Mouse (Mus musculus) stomach, embryonic 16.5 days (tissue): Measurements from ENCODE around the gene Gpt2. TPM values are rescaled to one million over a fixed set of nuclear protein-coding genes. Genes with fewer than 3 reads are reported as not detected.
A peak's percentile ranks its signal among the peaks of the same experiment; 100 is the strongest.

Experiments
- ATAC-seq: fragments of 200-750 bp; cut with Nextera tagmentation; 2 replicates; pipeline ENCODE4 v1.8.0; 2017; ENCODE audit warnings: moderate number of reproducible peaks, moderate TSS enrichment; ENCODE audit not compliant: insufficient read depth, low FRiP score
- H3K27ac ChIP-seq: fragments of 300-500 bp; sonication (generic); 2 replicates; pipeline ENCODE4 v1.5.1; 2014; ENCODE audit warnings: low read length
- H3K27me3 ChIP-seq: fragments of 300-500 bp; sonication (generic); 2 replicates; pipeline ENCODE4 v1.6.1; 2014; ENCODE audit warnings: low read length, control low read depth, mixed read lengths; ENCODE audit not compliant: control insufficient read depth, insufficient read depth
- H3K36me3 ChIP-seq: fragments of 300-500 bp; sonication (generic); 2 replicates; pipeline ENCODE4 v1.6.1; 2014; ENCODE audit warnings: low read length; ENCODE audit not compliant: control insufficient read depth, insufficient read depth
- H3K4me1 ChIP-seq: fragments of 300-500 bp; sonication (generic); 2 replicates; pipeline ENCODE4 v1.6.1; 2014; ENCODE audit warnings: low read length, control low read depth, mixed read lengths; ENCODE audit not compliant: control insufficient read depth, insufficient read depth
- H3K4me2 ChIP-seq: fragments of 300-500 bp; sonication (generic); 2 replicates; pipeline ENCODE4 v1.6.1; 2014; ENCODE audit warnings: low read depth, low read length, mixed read lengths
- H3K4me3 ChIP-seq: fragments of 300-500 bp; sonication (generic); replicated peaks from 2 replicates; pipeline ENCODE4 v1.5.1; 2014; ENCODE audit warnings: mild to moderate bottlenecking, low read length
- H3K9ac ChIP-seq: fragments of 300-500 bp; sonication (generic); 2 replicates; pipeline ENCODE4 v1.6.1; 2014; ENCODE audit warnings: low read length
- H3K9me3 ChIP-seq: fragments of 300-500 bp; sonication (generic); replicated peaks from 2 replicates; pipeline ENCODE4 v1.6.1; 2016; ENCODE audit warnings: low read length, control low read depth; ENCODE audit not compliant: control insufficient read depth
- WGBS: fragments of 180-500 bp; shearing (Covaris S2); extraction: QIAGEN DNeasy Blood & Tissue Kit; methylation state at CpG from one replicate; pipeline ENCODE4 v1.1.7; 2014; 5-methylcytosine and 5-hydroxymethylcytosine counted together
- polyA plus RNA-seq: library from polyadenylated mRNA; unstranded; fragments of >200 nt; fragmentation: Nextera tagmentation; extraction: Ambion mirVana; gene quantifications from 2 replicates; pipeline ENCODE4 v1.2.1, GENCODE M21; 2015

The Gpt2 gene
- 26.7 and 27.5 TPM in 2 replicates for polyA plus RNA-seq

DNA sequence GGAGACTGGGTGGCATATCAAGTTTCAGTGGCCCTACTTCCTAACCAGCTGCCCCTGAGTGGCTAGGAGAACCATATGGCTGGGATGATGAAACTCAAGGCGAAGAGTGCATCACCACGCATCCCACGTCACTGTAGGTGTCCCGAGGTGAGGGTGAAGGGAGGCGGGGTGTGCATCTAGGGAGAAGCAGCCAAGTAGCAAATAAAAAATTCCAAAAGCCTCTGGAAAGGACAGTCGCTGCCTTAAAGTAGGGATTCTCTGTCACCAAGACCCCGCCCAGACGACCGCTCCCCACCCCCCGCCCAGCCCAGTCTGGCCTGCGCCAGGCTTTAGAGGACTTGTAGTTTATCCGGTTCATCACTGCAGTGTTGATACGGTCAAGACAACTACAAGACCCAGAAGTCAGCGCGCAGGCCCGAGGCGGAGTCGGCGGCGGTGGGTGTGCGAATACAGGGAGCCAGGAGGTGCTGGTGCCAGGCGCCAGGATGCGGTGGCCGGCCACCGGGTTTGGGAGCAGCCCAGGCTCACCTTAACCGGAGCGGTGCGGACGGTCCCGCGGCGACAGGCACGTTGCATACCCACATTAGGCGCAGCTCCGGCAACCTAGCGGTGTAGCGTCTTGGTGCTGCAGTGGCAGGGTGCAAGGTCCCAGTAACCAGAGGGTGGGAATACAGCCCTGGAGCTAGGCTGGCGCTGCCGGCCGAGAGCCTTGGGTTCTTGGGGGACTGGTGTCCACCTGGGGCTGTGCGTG, at the start of gene Gpt2:
Gene Gpt2, plus strand, starts transcription at position 452 of the 751 bp plus-strand sequence.
- peak; percentile 97 for ATAC-seq
- under 1% methylated on average over 41 of the region's 41 CpGs for WGBS
- Histone ChIP-seq H3K9ac (peak within 1 kb of the TSS; percentile 81), H3K27ac (peak within 1 kb of the TSS; percentile 8; the same call in 1 of the 2 replicates), H3K36me3 (no peaks in the 10 kb centered on the region), H3K27me3 (no peaks in the 10 kb centered on the region), H3K4me3 (peak within 1 kb of the TSS; percentile 58), H3K9me3 (no peaks in the 10 kb centered on the region), H3K4me1 (peaks cover 14% of the 10 kb centered on the region; the same call in 1 of the 2 replicates), H3K4me2 (peak within 1 kb of the TSS; percentile 93)

DNA sequence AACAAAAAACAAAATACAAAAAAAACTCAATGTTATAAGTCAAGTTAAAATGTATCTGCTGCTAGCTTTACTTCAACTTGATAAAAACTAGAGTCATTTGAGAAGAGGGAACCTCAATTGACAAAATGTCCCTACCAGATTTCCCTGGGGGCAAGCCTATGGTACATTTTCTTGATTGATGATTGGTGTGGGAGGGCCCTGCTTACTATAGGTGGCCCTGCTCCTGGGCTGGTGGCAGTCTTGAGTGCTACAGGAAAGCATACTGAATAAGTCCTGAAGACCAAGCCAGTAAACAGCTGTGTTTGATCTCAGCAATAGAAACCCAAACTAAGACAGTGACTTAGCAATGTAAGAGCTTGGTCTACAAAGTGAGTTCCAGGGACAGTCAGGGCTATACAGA, 48.3 kb upstream of the Gpt2 start:
- no peak overlapping the region for H3K4me2 ChIP-seq

DNA sequence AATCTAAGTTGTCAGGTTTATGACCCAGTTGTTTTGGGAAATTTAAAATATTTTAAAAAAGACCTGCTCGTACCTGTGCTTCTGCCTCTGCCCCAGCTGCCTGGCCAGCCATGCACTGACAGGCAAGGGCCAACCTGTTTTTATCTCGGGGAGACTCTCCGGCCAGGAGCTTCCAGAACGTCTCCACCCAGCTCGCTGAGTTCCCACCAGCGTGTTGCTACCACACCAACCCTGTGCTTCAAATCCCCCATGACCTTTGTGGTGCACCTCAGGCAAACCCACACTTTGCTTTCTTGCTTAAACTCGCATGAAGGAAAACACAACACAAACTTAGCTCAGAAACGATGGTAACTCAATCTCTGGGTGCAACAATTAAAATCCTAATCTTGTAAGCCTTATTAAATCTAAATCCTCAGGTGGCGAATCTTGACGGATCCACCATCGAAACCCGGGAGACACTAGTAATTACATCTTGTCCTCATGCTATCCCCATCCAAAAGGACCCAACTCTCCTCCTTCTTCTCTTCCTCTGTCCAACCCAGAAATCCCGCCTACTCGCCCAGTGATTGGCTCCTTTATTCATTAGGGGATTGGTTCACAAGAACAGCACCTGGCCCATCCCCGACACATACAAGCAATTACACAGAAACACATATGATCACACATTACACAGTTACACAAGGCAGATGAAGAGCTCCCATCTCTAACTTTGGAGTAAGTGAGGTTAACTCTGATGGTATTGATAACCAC, 46.3 kb upstream of the Gpt2 start:
- Histone ChIP-seq H3K9me3 (no peaks in the 10 kb centered on the region), H3K4me1 (no peaks in the 10 kb centered on the region), H3K36me3 (no peaks in the 10 kb centered on the region), H3K4me2 (no peak overlapping the region), H3K4me3 (no peak overlapping the region), H3K9ac (no peak overlapping the region), H3K27ac (no peak overlapping the region), H3K27me3 (no peaks in the 10 kb centered on the region)
- 78% methylated on average over 15 of the region's 15 CpGs for WGBS
- no peak for ATAC-seq

More for the DNA sequence above, 48.3 kb upstream of the Gpt2 start:
- ATAC-seq: no peak
- Histone ChIP-seq H3K4me1 (no peaks in the 10 kb centered on the region), H3K9me3 (no peaks in the 10 kb centered on the region), H3K36me3 (no peaks in the 10 kb centered on the region), H3K4me3 (no peak overlapping the region), H3K27ac (no peak overlapping the region), H3K9ac (no peak overlapping the region), H3K27me3 (no peaks in the 10 kb centered on the region)

DNA sequence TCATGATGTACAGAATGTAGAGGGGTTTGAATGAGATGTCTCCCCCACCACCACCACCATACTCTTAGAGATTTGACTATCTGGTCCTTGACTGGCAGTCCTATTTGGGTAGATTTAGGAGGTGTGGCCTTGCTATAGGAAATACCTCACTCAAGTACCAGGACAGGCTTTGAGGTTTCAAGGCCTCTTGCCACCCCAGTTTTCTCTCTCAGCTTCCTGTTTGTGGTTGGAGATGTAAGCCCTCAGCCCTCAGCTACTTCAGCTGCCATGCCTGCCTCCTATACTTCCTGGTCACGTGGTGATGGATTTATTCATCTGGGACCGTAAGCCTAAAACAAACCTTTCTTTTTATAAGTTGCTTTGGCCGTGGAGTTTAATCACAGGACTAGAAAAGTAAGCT, 42.0 kb upstream of the Gpt2 start:
- H3K9ac ChIP-seq: no peak overlapping the region
- H3K27ac ChIP-seq: no peak overlapping the region
- no peaks in the 10 kb centered on the region for H3K9me3 ChIP-seq
- ATAC-seq: no peak
- 67% methylated on average over 3 of the region's 3 CpGs for WGBS
- H3K27me3 ChIP-seq: no peaks in the 10 kb centered on the region
- no peaks in the 10 kb centered on the region for H3K36me3 ChIP-seq
- H3K4me1 ChIP-seq: peaks cover 4% of the 10 kb centered on the region
- no peak overlapping the region for H3K4me3 ChIP-seq
- no peak overlapping the region for H3K4me2 ChIP-seq

DNA sequence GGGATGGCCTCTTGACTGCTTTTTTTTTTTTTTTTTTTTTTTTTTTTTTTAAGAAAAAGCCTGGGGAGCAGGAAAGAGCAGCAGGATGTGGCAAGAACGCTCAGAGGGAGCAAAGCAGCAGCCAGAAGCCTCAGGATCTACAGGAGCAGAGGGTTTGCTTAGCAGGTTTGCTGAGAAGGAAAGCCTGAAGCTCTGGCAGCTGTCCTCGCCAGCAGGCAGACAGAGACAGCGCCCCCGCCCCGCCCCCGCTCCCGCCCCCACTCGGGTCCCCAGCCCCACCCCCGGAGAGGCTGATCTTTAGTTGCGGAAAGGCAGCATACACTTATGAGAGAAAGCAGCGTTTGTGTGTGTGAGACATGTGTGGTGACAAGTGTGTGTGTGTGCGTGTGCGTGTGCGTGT, 40.0 kb upstream of the Gpt2 start:
- WGBS: 19% methylated on average over 14 of the region's 14 CpGs
- H3K4me1 ChIP-seq: peaks cover 4% of the 10 kb centered on the region
- peak overlapping the region; percentile 48 for H3K9ac ChIP-seq
- no peaks in the 10 kb centered on the region for H3K27me3 ChIP-seq
- H3K27ac ChIP-seq: no peak overlapping the region
- peak overlapping the region; percentile 11; the same call in 1 of the 2 replicates for H3K4me3 ChIP-seq
- H3K4me2 ChIP-seq: peak overlapping the region; percentile 46
- H3K36me3 ChIP-seq: no peaks in the 10 kb centered on the region
- H3K9me3 ChIP-seq: no peaks in the 10 kb centered on the region
- ATAC-seq: no peak

DNA sequence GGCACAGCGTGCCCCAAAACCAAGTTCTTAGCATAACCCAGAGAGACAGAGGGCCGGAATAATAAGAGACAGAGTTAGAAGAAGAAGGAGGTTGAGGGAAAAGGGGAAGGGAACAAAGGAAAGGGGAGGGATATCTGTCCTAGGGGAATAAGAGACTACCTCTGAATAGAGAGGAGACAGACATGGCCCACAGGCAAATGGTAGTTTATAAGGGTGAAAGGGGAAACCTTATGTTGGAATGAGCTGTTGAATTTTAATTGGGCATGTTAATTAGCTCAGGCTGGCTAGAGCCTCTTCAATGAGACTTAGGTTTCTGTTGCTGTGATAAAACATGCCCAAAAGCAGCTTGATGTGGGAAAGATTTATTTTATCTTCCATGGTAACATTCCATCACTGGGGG, 39.1 kb upstream of the Gpt2 start:
- no peaks in the 10 kb centered on the region for H3K36me3 ChIP-seq
- no peak overlapping the region for H3K27ac ChIP-seq
- no peaks in the 10 kb centered on the region for H3K27me3 ChIP-seq
- H3K9ac ChIP-seq: no peak overlapping the region
- H3K4me3 ChIP-seq: no peak overlapping the region
- WGBS: 95% methylated on average over 2 of the region's 2 CpGs
- no peak for ATAC-seq
- peaks cover 4% of the 10 kb centered on the region for H3K4me1 ChIP-seq
- H3K9me3 ChIP-seq: no peaks in the 10 kb centered on the region
- no peak overlapping the region for H3K4me2 ChIP-seq

DNA sequence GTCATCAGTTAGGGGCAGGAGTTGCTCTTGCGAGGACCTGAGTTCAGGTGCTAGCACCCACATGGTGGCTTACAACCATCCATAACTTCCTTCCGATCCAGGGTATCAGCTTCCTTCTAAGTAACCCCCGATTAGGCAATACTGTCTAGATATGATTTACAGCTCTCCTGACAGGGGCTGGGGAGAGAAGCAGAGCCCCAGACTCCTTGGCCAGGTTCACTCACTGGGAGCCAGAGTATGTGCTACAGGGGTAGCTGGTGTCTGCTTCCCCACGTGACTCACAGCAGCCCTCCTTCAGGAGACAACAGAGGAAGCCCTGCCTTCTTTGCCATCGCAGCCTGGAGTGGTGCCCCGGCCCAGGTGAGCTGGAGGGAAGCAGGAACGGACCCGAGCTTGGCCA, 37.6 kb upstream of the Gpt2 start:
- ATAC-seq: no peak

DNA sequence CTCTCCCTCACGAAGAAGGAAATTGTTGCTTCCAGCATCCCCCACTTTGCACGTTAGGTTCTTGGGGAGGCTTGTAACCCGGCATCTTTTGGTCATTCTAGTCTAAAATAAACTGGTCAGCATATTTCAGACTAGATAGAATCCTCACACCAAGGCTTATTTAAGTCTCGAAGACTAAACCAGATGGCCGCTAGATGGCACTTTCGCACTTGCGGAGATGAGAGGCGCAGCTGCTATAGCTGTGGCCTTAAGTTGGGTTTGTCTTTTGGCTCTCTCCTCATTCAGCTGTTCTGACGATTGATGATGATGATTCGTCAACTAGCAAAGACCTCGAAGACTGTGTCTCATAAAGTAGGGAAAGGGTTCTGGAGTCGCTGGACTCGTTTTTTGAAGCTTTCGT, 35.8 kb upstream of the Gpt2 start:
- no peak overlapping the region for H3K4me3 ChIP-seq
- no peaks in the 10 kb centered on the region for H3K9me3 ChIP-seq
- H3K4me1 ChIP-seq: peaks cover 4% of the 10 kb centered on the region
- H3K27me3 ChIP-seq: no peaks in the 10 kb centered on the region
- no peak overlapping the region for H3K4me2 ChIP-seq
- no peak overlapping the region for H3K27ac ChIP-seq
- 8% methylated on average over 14 of the region's 14 CpGs for WGBS
- no peaks in the 10 kb centered on the region for H3K36me3 ChIP-seq
- H3K9ac ChIP-seq: no peak overlapping the region
- no peak for ATAC-seq

More for the DNA sequence above, 37.6 kb upstream of the Gpt2 start:
- H3K4me3 ChIP-seq: no peak overlapping the region
- no peaks in the 10 kb centered on the region for H3K36me3 ChIP-seq
- no peaks in the 10 kb centered on the region for H3K9me3 ChIP-seq
- no peaks in the 10 kb centered on the region for H3K27me3 ChIP-seq
- peaks cover 4% of the 10 kb centered on the region for H3K4me1 ChIP-seq
- no peak overlapping the region for H3K27ac ChIP-seq
- no peak overlapping the region for H3K9ac ChIP-seq
- 54% methylated on average over 8 of the region's 8 CpGs for WGBS
- H3K4me2 ChIP-seq: no peak overlapping the region

DNA sequence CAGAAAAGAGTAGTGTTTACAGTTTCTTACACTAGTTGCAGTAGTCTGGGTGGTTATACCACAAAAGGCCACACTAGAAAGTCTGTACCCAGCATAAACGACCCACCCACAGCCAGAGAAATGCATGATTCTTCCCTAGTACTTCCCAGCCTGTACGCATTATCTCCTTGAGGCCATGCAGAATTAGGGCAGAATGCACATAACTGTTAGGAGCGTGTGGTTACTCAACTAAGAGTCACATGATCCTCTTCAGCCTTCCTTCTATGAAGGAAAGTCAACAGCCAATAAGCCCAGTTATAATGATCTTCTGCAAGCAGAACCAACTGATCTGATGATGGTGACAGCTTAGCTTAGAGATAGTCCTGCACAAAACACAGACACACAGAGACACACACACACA, 32.8 kb upstream of the Gpt2 start:
- no peak for ATAC-seq
- Histone ChIP-seq H3K36me3 (no peaks in the 10 kb centered on the region), H3K4me3 (no peak overlapping the region), H3K27me3 (no peaks in the 10 kb centered on the region), H3K4me2 (no peak overlapping the region), H3K9ac (no peak overlapping the region), H3K4me1 (no peaks in the 10 kb centered on the region), H3K9me3 (no peaks in the 10 kb centered on the region), H3K27ac (no peak overlapping the region)
- WGBS: 58% methylated on average over 3 of the region's 3 CpGs
